Mouse (Mus musculus) CH12.LX (cell line): ENCODE results near the gene Fbxo10. TPM values are rescaled to one million over a fixed set of nuclear protein-coding genes. Genes with fewer than 3 reads are reported as not detected.

Experiments used
- DNase-seq: peaks from one replicate; pipeline ENCODE4 v3.0.0-alpha.2; 2013; ENCODE audit errors: extremely low read depth
- H3K27ac ChIP-seq: 2 replicates; pipeline ENCODE4 v1.5.1; 2012; ENCODE audit warnings: low read depth, mild to moderate bottlenecking, control low read depth, moderate library complexity; ENCODE audit not compliant: insufficient read depth
- H3K27me3 ChIP-seq: replicated peaks from 2 replicates; pipeline ENCODE3; 2012; ENCODE audit warnings: inconsistent platforms
- H3K36me3 ChIP-seq, 2 experiments: replicated peaks in 1 of 2; 2 replicates each; pipeline versions ENCODE3 to v1.6.1; 2012; ENCODE audit warnings: inconsistent platforms in 1 of 2, low read length in 1 of 2, mild to moderate bottlenecking in 1 of 2, mixed read lengths in 1 of 2, moderate library complexity in 1 of 2; ENCODE audit not compliant: control insufficient read depth in 1 of 2, insufficient read depth in 1 of 2
- H3K4me1 ChIP-seq, 2 experiments: 2 replicates each; pipeline ENCODE4 v1.6.1; 2012; ENCODE audit warnings: inconsistent platforms in 1 of 2, moderate library complexity in 1 of 2; ENCODE audit not compliant: insufficient read depth in 2 of 2, control insufficient read depth in 1 of 2
- H3K4me2 ChIP-seq: 2 replicates; pipeline ENCODE4 v1.6.1; 2012; ENCODE audit warnings: low read depth, mild to moderate bottlenecking, control low read depth; ENCODE audit not compliant: poor library complexity, insufficient read depth, severe bottlenecking
- H3K4me3 ChIP-seq, 3 experiments: fragments of 150-350 bp in 1 of 3; sonication (generic) in 1 of 3; replicated peaks in 1 of 3; 2 replicates each; pipeline versions ENCODE3 to v1.5.1; 2011 to 2012; ENCODE audit warnings: low read depth in 2 of 3, low read length in 2 of 3, mild to moderate bottlenecking in 2 of 3, moderate library complexity in 2 of 3, control low read depth in 1 of 3, improper control_type of control experiment in 1 of 3, inconsistent platforms in 1 of 3, mixed read lengths in 1 of 3; ENCODE audit not compliant: poor library complexity in 1 of 3
- H3K79me2 ChIP-seq: replicated peaks from 2 replicates; pipeline ENCODE4 v1.6.1; 2012; ENCODE audit warnings: mild to moderate bottlenecking, moderate library complexity; ENCODE audit not compliant: control insufficient read depth, poor library complexity, insufficient read depth, severe bottlenecking; ENCODE audit errors: extremely low read depth
- H3K9ac ChIP-seq: 2 replicates; pipeline ENCODE4 v1.6.1; 2012; ENCODE audit warnings: low read depth, mild to moderate bottlenecking, control low read depth, moderate library complexity; ENCODE audit not compliant: insufficient read depth
- H3K9me3 ChIP-seq: replicated peaks from 2 replicates; pipeline ENCODE3; 2012; ENCODE audit warnings: low read length, inconsistent platforms, mixed read lengths
- ETS1 ChIP-seq: conservative IDR thresholded peaks from 2 replicates; pipeline ENCODE4 v1.6.1; 2012; ENCODE audit warnings: low read depth, mild to moderate bottlenecking, inconsistent platforms, low read length, improper control_type of control experiment, moderate library complexity
- HCFC1 ChIP-seq: IDR thresholded peaks from 2 replicates; pipeline ENCODE4 v1.6.1; 2012; ENCODE audit warnings: low read depth, mild to moderate bottlenecking, inconsistent platforms, low read length, improper control_type of control experiment
- JUN ChIP-seq: IDR thresholded peaks from 2 replicates; pipeline ENCODE4 v1.6.1; 2011; ENCODE audit warnings: low read depth, mild to moderate bottlenecking, low read length, improper control_type of control experiment, moderate library complexity; ENCODE audit not compliant: insufficient read depth
- JUND ChIP-seq: conservative IDR thresholded peaks from 2 replicates; pipeline ENCODE4 v1.6.1; 2011; ENCODE audit warnings: low read depth, low read length, improper control_type of control experiment
- KAT2A ChIP-seq: IDR thresholded peaks from 2 replicates; pipeline ENCODE4 v1.6.1; 2012; ENCODE audit warnings: low read length, improper control_type of control experiment, inconsistent platforms; ENCODE audit not compliant: insufficient replicate concordance
- MAZ ChIP-seq: IDR thresholded peaks from 2 replicates; pipeline ENCODE4 v1.6.1; 2012; ENCODE audit warnings: low read depth, mild to moderate bottlenecking, inconsistent platforms, low read length, improper control_type of control experiment, moderate library complexity
- MEF2A ChIP-seq: IDR thresholded peaks from 2 replicates; pipeline ENCODE4 v1.6.1; 2014; ENCODE audit warnings: low read depth, mild to moderate bottlenecking, inconsistent platforms, low read length, improper control_type of control experiment, borderline replicate concordance
- MYC ChIP-seq: IDR thresholded peaks from 2 replicates; pipeline ENCODE4 v1.6.1; 2011; ENCODE audit warnings: low read depth, mild to moderate bottlenecking, improper control_type of control experiment, low read length
- NRF1 ChIP-seq: IDR thresholded peaks from 2 replicates; pipeline ENCODE4 v1.6.1; 2014; ENCODE audit warnings: low read depth, mild to moderate bottlenecking, inconsistent platforms, low read length, improper control_type of control experiment, moderate library complexity
- PAX5 ChIP-seq: IDR thresholded peaks from 2 replicates; pipeline ENCODE4 v1.6.1; 2012; ENCODE audit warnings: low read length, inconsistent platforms, mixed read lengths
- POLR2A ChIP-seq: IDR thresholded peaks from 2 replicates; pipeline ENCODE4 v1.6.1; 2011; ENCODE audit warnings: low read depth, mild to moderate bottlenecking, improper control_type of control experiment, low read length
- POLR2AphosphoS2 ChIP-seq: IDR thresholded peaks from 2 replicates; pipeline ENCODE4 v1.6.1; 2011; ENCODE audit warnings: low read depth, low read length, improper control_type of control experiment
- RAD21 ChIP-seq: IDR thresholded peaks from 2 replicates; pipeline ENCODE4 v1.6.1; 2011; ENCODE audit warnings: low read depth, mild to moderate bottlenecking, low read length, improper control_type of control experiment, moderate library complexity
- RCOR1 ChIP-seq: conservative IDR thresholded peaks from 2 replicates; pipeline ENCODE4 v1.6.1; 2012; ENCODE audit warnings: low read depth, mild to moderate bottlenecking, inconsistent platforms, low read length, improper control_type of control experiment
- UBTF ChIP-seq: IDR thresholded peaks from 2 replicates; pipeline ENCODE4 v1.6.1; 2012; ENCODE audit warnings: low read depth, mild to moderate bottlenecking, inconsistent platforms, low read length, improper control_type of control experiment, moderate library complexity
- ZC3H11A ChIP-seq: IDR thresholded peaks from 2 replicates; pipeline ENCODE4 v1.6.1; 2012; ENCODE audit warnings: low read depth, mild to moderate bottlenecking, inconsistent platforms, low read length, improper control_type of control experiment
- ZKSCAN1 ChIP-seq: IDR thresholded peaks from 2 replicates; pipeline ENCODE4 v1.6.1; 2012; ENCODE audit warnings: low read depth, inconsistent platforms, low read length, improper control_type of control experiment, borderline replicate concordance
- ZMIZ1 ChIP-seq: IDR thresholded peaks from 2 replicates; pipeline ENCODE4 v1.6.1; 2012; ENCODE audit warnings: low read depth, mild to moderate bottlenecking, inconsistent platforms, low read length, improper control_type of control experiment
- dilution Hi-C: fragments of 300-500 bp; cut with MboI; formaldehyde crosslinking; loops from 2 replicates; pipeline ENCODE4 v1.14.3; 2020; ENCODE audit warnings: low sequenced_read_pairs; ENCODE audit not compliant: extremely low pct_unique_long_range_greater_than_20kb, extremely low pct_ligation_motif_present
- in situ Hi-C: fragments of 300-500 bp; cut with MboI; formaldehyde crosslinking; loops from 3 replicates; pipeline ENCODE4 v1.14.3; 2019; ENCODE audit warnings: low sequenced_read_pairs, low pct_ligation_motif_present, low pct_unique_long_range_greater_than_20kb, mixed read lengths
- polyA plus RNA-seq: library from polyadenylated mRNA; unstranded; fragments of >175 nt; gene quantifications from 2 replicates; pipeline ENCODE4 v1.2.1, GENCODE M21; 2012; ENCODE audit warnings: low read depth; ENCODE audit not compliant: insufficient read length
- total RNA-seq, 2 experiments: library from RNA; depleted of rRNA; stranded (reverse); fragments of 300-350 nt in 1 of 2; fragments of >200 nt in 1 of 2; gene quantifications; 2 replicates each; pipeline ENCODE4 v1.2.3; 2012 to 2014

Fbxo10 gene
- total and polyA plus RNA-seq, 3 experiments = 0.39 to 1.4 (median 0.64) TPM

DNA sequence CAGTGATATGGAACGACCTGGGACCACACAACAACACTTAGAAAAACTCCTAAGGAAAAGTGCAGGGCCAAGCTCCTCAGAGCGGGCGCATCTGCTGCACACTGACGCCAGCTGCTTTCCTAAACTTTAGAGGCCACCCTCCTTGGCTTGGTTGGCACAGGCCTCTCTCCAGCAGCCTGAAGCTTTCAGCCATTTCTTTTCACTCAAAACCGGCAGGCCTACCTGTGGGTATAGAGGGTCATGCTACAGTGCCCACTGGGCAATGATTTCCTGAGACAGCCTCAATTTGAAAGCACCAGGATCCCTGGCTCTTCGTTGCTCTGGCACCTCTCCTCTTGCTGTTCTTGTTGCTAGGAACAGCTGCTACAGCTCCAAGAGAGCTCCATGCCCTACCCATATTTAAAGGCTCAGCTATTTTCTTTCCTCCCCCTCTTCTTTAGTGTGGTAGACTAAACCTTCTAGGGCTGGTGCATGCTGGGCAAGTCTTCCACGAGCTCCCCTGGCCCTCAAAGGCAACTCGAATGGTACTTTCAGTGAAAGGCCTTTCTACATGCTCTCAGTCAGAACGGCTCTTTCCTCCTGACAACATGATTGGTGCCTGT, 37.0 kb downstream of the Fbxo10 start:
- dilution Hi-C loops = no loop called here
- H3K36me3 ChIP-seq = no peaks in the 10 kb centered on the region

DNA sequence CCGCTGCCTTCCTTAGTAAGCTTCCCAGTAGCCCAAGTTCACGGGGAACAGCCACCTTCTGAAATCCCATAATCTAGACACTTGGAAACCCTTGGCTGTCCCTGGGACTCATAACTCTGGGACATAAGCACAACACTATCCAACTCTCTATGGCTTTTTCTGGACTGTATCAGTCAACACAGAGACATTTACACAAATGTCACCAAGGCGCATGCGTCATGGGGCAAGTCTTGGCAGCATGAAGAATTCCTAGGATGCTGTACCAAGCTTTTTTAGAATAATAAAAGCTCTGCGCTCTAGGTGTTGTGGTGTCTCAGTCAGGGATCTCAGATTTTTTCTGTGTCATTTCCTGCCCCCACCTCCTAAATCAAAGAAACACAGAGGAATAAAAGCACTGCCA, 37.7 kb downstream of the Fbxo10 start:
- H3K9ac ChIP-seq = no peak overlapping the region
- H3K4me2 ChIP-seq = no peak overlapping the region
- no peaks in the 10 kb centered on the region for H3K27me3 ChIP-seq
- TF ChIP-seq ZC3H11A (no peak), NRF1 (no peak), KAT2A (no peak), ZKSCAN1 (no peak), JUN (no peak), RCOR1 (no peak), MAZ (no peak), RAD21 (no peak), JUND (no peak), ZMIZ1 (no peak), ETS1 (no peak)
- no peaks in the 10 kb centered on the region for H3K9me3 ChIP-seq
- H3K4me1 ChIP-seq = no peaks in the 10 kb centered on the region
- no peak overlapping the region for H3K4me3 ChIP-seq
- no peaks in the 10 kb centered on the region for H3K36me3 ChIP-seq
- in situ Hi-C loops = no loop called here
- H3K27ac ChIP-seq = no peak overlapping the region
- no peak for DNase-seq
- dilution Hi-C loops = no loop called here
- H3K79me2 ChIP-seq = no peaks in the 10 kb centered on the region

More for the DNA sequence above, 37.0 kb downstream of the Fbxo10 start:
- no peaks in the 10 kb centered on the region for H3K27me3 ChIP-seq
- H3K9me3 ChIP-seq = no peaks in the 10 kb centered on the region
- in situ Hi-C loops = no loop called here
- H3K4me1 ChIP-seq = no peaks in the 10 kb centered on the region
- TF ChIP-seq PAX5 = no peak
- TF ChIP-seq MYC = no peak
- TF ChIP-seq ZKSCAN1 = no peak
- no peak for TF ChIP-seq ZMIZ1
- TF ChIP-seq POLR2A = no peak
- TF ChIP-seq RCOR1 = no peak
- no peak for TF ChIP-seq UBTF
- TF ChIP-seq MEF2A = no peak
- TF ChIP-seq HCFC1 = no peak
- no peak for TF ChIP-seq POLR2AphosphoS2
- TF ChIP-seq ETS1 = no peak
- H3K27ac ChIP-seq = no peak overlapping the region
- H3K79me2 ChIP-seq = no peaks in the 10 kb centered on the region
- H3K4me3 ChIP-seq = no peak overlapping the region
- DNase-seq = no peak
- no peak overlapping the region for H3K4me2 ChIP-seq
- H3K9ac ChIP-seq = no peak overlapping the region
